Mouse (Mus musculus) erythroblast, embryonic 14.5 days (primary cell): ENCODE results near the gene Hoxa4.

Experiments used
- GATA1 ChIP-seq: IDR thresholded peaks from 2 replicates; pipeline ENCODE4 v1.6.1; 2012; ENCODE audit warnings: low read length, inconsistent platforms, mixed read lengths
- TAL1 ChIP-seq: IDR thresholded peaks from 3 replicates; pipeline ENCODE4 v1.6.1; 2012; ENCODE audit warnings: low read length, inconsistent platforms, mixed read lengths

- TF ChIP-seq TAL1 (no peak), GATA1 (no peak)
Measured at GRCm38 (mm10) chr6:52189172-52189591, 2.4 kb downstream of the Hoxa4 start.
